Mouse (Mus musculus): ENCODE measurements at regions not wholly inside any gene's neighbourhood (a gene's known extent, or its start where the extent isn't known, plus 50 kb on each side); places are given as distances from the start of the nearest gene placed in this dataset.
A peak's percentile ranks its signal among the peaks of the same experiment; 100 is the strongest.

DNA sequence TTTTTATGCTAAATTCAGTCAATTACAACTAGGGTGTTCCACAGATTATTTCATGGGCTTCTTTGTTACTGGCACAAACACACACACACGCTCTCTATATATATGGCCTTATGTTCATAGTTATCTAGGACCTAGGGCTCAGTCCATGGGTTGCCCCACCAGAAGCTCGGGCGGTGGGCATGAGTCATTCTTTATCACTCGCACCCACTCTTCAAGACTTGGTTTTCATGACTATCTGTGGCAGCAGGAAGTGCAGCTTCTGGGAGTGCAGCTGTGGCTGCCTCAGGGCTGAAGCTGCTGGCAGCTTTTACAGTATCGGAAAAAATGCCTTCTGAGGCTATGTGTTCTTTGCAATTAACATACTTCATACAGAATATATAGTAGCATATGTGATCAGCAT lies 198.7 kb downstream of the Ipo11 start:
- TF ChIP-seq POLR2A (IDR thresholded peaks at IDR 0.05; ENCODE audit: borderline replicate concordance, extremely low read depth, insufficient read depth, insufficient read length, poor library complexity, severe bottlenecking): no peak
- no peak for TF ChIP-seq CTCF (IDR thresholded peaks at IDR 0.05; ENCODE audit: borderline replicate concordance, extremely low read depth, insufficient read depth, insufficient read length)
- DNase-seq (ENCODE audit: low read depth): no peak

DNA sequence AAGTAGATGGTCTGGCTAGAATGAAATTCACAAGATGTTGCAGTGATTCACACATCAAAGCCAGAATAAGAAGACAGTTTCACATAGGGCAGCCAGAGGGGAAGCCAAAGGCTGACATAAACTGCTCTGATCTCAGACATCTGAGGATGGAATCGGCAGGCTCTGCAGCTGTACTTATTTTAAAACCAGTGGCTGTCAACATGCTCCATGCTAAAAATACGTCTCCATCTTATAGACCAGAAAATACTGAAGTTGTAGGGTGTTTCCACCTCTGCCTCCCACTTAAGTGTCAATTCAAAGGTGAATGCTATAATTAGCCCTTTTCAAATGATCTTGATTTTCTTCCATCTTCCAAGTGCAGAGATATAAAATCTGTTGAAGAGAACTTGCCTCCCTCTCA lies 202.4 kb downstream of the Ipo11 start:
- TF ChIP-seq POLR2A (IDR thresholded peaks at IDR 0.05; ENCODE audit: borderline replicate concordance, extremely low read depth, insufficient read depth, insufficient read length, poor library complexity, severe bottlenecking) (no peak), CTCF (IDR thresholded peaks at IDR 0.05; ENCODE audit: borderline replicate concordance, extremely low read depth, insufficient read depth, insufficient read length) (no peak)
- DNase-seq (ENCODE audit: low read depth): peak; percentile 7

DNA sequence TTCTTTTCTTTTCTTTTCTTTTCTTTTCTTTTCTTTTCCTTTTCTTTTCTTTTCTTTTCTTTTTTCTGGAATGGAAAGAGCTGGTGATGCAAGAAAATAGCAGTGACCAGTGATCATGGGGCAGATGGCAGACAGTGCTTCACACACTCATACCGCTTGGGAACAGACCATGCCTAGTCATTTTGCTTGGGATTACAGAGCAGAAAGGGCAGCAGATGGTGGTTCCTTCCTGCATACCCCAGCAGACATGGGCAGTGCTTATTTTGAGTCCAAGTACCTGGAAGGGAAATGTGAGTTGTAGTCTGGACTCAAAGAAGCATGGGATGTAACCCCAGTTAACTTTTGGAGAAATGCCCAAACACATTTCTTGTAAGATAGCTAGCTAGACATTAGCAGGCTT lies 203.9 kb downstream of the Ipo11 start:
- TF ChIP-seq POLR2A (IDR thresholded peaks at IDR 0.05; ENCODE audit: borderline replicate concordance, extremely low read depth, insufficient read depth, insufficient read length, poor library complexity, severe bottlenecking): no peak
- TF ChIP-seq CTCF (IDR thresholded peaks at IDR 0.05; ENCODE audit: borderline replicate concordance, extremely low read depth, insufficient read depth, insufficient read length): no peak
- DNase-seq (ENCODE audit: low read depth): no peak

DNA sequence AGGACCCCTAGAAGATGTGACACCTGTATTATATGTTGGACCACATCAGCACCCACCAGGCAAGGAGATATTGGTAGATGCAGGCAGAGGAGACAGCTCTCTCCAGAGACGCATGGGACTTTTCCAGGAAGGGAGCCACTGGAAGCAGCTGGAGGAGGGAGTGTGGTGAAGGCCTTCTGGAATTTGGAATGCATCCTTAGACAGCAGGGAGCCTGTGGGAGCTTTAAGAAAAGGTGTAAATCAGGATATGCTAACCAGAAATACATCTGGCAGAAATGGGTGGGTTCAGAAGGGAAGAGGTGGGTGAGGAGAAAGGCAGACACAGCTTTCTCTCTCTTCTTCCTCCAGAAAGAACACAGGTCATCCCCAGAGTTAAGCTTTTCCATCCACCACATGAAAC lies 213.4 kb downstream of the Ipo11 start:
- TF ChIP-seq POLR2A (IDR thresholded peaks at IDR 0.05; ENCODE audit: borderline replicate concordance, extremely low read depth, insufficient read depth, insufficient read length, poor library complexity, severe bottlenecking): no peak
- TF ChIP-seq CTCF (IDR thresholded peaks at IDR 0.05; ENCODE audit: borderline replicate concordance, extremely low read depth, insufficient read depth, insufficient read length): no peak
- no peak for DNase-seq (ENCODE audit: low read depth)

DNA sequence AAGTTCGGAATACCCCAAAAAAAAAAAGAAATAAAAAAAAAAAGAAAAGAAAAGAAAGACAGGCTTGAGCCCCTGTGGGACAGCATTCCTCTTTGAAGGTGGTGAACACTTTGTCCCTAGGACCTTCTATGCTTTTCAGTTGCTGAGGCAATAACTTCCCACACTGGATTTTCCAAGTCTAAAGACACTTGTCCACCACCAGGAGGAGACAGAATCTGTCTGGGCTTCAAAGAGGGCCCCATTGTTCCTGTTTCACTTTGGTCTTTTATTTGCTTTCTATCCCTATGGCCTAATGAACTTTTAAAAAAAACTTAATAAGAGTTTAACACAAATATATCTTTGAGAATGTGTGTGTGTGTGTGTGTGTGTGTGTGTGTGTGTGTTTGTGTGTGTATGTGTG lies 215.6 kb downstream of the Ipo11 start:
- TF ChIP-seq CTCF (IDR thresholded peaks at IDR 0.05; ENCODE audit: borderline replicate concordance, extremely low read depth, insufficient read depth, insufficient read length): no peak
- TF ChIP-seq POLR2A (IDR thresholded peaks at IDR 0.05; ENCODE audit: borderline replicate concordance, extremely low read depth, insufficient read depth, insufficient read length, poor library complexity, severe bottlenecking): no peak
- DNase-seq (ENCODE audit: low read depth): no peak

DNA sequence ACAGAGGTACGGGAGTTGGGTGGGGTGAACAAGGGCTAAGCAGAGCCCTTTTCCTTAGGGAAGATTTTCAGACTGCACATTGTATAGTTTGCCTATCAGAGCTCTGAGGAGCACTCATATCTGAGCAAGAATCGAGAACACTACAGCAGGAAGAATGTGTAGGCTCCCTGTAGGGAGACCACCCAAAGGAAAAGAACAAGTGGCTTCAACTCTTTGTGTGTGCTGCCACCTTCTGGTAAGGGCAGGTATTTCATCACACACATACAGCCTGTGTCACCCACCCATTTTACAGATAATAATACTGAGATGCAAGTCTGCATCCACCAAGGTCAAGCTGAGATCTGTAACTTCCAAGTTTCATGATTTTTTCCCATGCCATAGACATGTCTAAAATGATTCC lies 221.0 kb downstream of the Ipo11 start:
- peak; percentile 35 for DNase-seq (ENCODE audit: low read depth)
- TF ChIP-seq CTCF (IDR thresholded peaks at IDR 0.05; ENCODE audit: borderline replicate concordance, extremely low read depth, insufficient read depth, insufficient read length) (peak; percentile 53; the same call in 1 of the 2 replicates), POLR2A (IDR thresholded peaks at IDR 0.05; ENCODE audit: borderline replicate concordance, extremely low read depth, insufficient read depth, insufficient read length, poor library complexity, severe bottlenecking) (no peak)

DNA sequence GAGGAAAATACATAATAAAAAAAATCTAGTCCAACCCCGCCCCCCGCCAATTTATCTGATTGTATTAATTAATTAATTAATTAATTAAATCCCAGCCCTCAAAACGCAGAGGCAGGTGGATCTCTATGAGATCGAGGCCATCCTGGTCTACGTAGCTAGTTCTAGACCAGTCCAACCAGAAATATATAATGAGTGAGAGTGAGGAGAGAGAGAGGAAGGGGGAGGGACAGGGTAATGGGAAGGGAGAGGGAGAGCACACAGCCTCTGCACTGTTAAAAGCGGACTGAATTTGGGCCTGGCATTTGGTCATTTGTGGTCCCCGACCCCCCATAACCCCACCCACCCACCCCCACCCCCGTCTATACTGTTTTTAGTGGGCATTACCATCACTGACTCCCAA lies 221.5 kb downstream of the Ipo11 start:
- DNase-seq (ENCODE audit: low read depth): no peak
- no peak for TF ChIP-seq CTCF (IDR thresholded peaks at IDR 0.05; ENCODE audit: borderline replicate concordance, extremely low read depth, insufficient read depth, insufficient read length)
- TF ChIP-seq POLR2A (IDR thresholded peaks at IDR 0.05; ENCODE audit: borderline replicate concordance, extremely low read depth, insufficient read depth, insufficient read length, poor library complexity, severe bottlenecking): no peak

DNA sequence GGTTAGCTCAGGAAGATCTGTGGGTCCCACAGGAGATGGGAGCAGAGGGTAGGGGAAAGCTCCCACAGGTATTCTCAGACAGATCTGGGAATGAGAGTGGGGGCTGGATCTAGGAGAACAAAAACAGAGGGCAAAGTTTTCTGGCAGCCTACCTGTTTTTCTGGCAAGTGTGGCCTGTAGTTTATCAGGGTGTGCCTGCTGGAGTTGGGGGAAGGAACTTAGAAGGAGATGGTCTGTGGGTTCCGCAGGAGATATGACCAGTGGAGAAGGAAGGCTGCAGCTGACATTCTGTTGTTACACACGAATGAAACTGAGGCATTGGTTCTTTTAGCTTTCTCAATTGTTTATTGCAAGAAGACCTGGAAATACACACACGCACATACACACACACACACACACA lies 226.2 kb downstream of the Ipo11 start:
- no peak for DNase-seq (ENCODE audit: low read depth)
- TF ChIP-seq POLR2A (IDR thresholded peaks at IDR 0.05; ENCODE audit: borderline replicate concordance, extremely low read depth, insufficient read depth, insufficient read length, poor library complexity, severe bottlenecking): no peak
- no peak for TF ChIP-seq CTCF (IDR thresholded peaks at IDR 0.05; ENCODE audit: borderline replicate concordance, extremely low read depth, insufficient read depth, insufficient read length)

DNA sequence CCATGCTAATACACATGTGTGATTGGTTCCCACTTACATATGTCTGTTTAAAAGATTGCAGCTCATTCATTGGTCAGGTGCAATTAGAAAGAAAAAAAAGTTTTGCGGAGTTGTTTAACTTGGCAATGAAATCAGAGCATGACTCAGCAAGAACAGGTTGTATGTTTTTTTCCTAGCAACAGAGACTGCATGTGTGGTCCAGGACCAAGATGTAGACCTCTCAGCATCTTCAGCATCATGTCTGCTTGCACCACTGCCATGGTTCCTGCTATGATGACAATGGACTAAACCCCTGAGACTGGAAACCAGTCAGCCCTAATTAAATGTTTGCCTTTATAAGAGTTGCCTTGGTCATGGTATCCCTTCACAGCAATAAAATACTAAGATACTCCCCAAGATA lies 236.4 kb downstream of the Ipo11 start:
- DNase-seq (ENCODE audit: low read depth): no peak
- TF ChIP-seq CTCF (IDR thresholded peaks at IDR 0.05; ENCODE audit: borderline replicate concordance, extremely low read depth, insufficient read depth, insufficient read length): no peak

DNA sequence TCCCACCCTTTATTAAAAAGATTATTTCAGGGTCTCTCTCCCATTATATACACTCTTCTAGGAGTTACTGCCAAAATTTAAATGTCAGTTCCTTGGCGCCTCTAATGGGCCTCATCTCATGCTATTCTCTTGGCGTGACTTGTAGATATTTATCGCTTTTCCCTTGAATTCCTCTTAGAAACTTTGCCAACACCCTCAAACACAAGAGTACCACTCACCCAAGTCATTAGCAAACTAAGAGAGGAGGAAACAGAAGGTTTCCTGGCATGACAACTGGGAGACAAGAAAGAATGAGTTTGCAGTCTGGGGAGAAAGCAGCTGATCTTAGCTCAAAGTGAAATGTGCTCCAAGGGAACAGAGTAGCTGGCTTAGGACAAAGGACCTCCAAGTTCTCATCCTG lies 236.8 kb downstream of the Ipo11 start:
- DNase-seq (ENCODE audit: low read depth): peak; percentile 57
- TF ChIP-seq CTCF (IDR thresholded peaks at IDR 0.05; ENCODE audit: borderline replicate concordance, extremely low read depth, insufficient read depth, insufficient read length): no peak
- no peak for TF ChIP-seq POLR2A (IDR thresholded peaks at IDR 0.05; ENCODE audit: borderline replicate concordance, extremely low read depth, insufficient read depth, insufficient read length, poor library complexity, severe bottlenecking)

DNA sequence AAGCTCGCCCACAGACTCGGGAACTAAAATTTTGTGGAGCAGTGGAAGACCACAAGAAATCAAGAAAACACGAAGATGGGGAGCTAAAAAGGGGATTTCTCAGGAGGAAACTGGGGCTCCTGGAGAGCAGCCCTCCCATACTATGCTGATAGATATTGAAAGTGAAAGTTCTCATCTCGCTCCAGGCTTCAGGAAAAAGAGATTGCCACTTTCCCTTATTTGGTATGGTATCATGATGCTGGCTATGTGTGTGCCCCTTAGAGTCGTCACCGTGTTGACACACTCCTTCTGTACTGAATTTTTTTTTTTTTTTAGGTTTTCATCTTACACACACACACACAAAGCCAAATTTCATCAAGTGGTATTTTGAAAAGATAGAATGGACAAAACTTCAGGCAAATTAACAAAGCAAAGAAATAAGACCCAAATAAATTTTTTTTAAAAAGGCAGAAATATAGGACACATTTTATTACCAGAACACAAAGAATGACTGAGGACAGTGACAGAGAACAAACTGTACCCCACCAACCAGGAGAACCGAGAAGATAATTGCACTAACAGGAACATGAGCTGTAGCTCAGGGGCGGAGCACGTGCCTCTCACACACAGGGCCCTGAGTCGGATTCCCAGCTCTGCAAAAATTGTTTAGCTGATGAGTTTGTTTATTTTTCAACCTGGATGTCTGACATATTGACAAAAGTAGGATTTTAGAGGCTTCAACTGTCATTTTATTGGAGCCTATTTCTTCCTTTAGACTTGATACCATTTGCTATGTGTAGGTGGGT lies 244.8 kb downstream of the Ipo11 start:
- TF ChIP-seq CTCF (IDR thresholded peaks at IDR 0.05; ENCODE audit: borderline replicate concordance, extremely low read depth, insufficient read depth, insufficient read length): no peak
- no peak for TF ChIP-seq POLR2A (IDR thresholded peaks at IDR 0.05; ENCODE audit: borderline replicate concordance, extremely low read depth, insufficient read depth, insufficient read length, poor library complexity, severe bottlenecking)
- no peak for DNase-seq (ENCODE audit: low read depth)

DNA sequence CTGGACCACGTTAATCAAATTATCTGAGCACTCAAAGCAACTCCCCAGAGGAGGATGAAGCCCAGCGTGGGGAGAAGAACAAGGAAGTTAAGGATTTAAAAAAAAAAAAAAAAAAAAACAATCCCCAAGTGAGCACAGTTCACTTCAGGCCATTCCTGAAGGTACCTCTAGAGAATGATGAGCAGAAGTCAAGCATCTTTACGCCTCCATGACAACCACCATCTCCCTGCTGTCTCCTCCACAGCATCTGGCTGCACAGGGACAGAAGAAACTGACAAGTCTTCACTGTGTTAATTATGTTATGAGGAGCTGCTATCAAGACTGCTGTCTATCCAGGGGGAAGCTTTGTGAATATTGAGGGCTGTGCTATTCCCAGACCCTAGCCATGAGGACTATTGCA lies 246.6 kb downstream of the Ipo11 start:
- TF ChIP-seq POLR2A (IDR thresholded peaks at IDR 0.05; ENCODE audit: borderline replicate concordance, extremely low read depth, insufficient read depth, insufficient read length, poor library complexity, severe bottlenecking) (no peak), CTCF (IDR thresholded peaks at IDR 0.05; ENCODE audit: borderline replicate concordance, extremely low read depth, insufficient read depth, insufficient read length) (no peak)
- DNase-seq (ENCODE audit: low read depth): no peak

Data from brain, embryonic 14.5 days (tissue).